Mouse (Mus musculus): ENCODE measurements around the gene Gm4491. TPM values are rescaled to one million over a fixed set of nuclear protein-coding genes. Genes with fewer than 3 reads are reported as not detected.
A peak's percentile ranks its signal among the peaks of the same experiment; 100 is the strongest.

Gm4491 gene
- total and polyA plus RNA-seq, 2 experiments from 2014 or later: not detected

- Histone ChIP-seq H3K27me3 (ENCODE audit: insufficient read depth, low read length) (peaks cover 40% of the 10 kb centered on the region), H3K4me2 (ENCODE audit: low read depth, low read length) (peak within 1 kb of the TSS; percentile 100), H3K4me1 (ENCODE audit: insufficient read depth, low read length) (no peaks in the 10 kb centered on the region), H3K27ac (no peak within 1 kb of the TSS), H3K9me3 (ENCODE audit: low read length) (no peaks in the 10 kb centered on the region), H3K4me3 (ENCODE audit: low read length) (peak within 1 kb of the TSS; percentile 65), H3K9ac (replicated peaks; ENCODE audit: low read length) (peak within 1 kb of the TSS; percentile 37), H3K36me3 (ENCODE audit: insufficient read depth, low read length) (no peaks in the 10 kb centered on the region)
- WGBS: 2% methylated on average over 91 of the region's 101 CpGs
- DNase-seq (ENCODE audit: low spot score) (peak; percentile 54), ATAC-seq (peak; percentile 71)
- 0 out of 2 replicates have a peak, but pooled peaks have one; percentile 17 for TF ChIP-seq CTCF (IDR thresholded peaks at IDR 0.05; ENCODE audit: low read depth)
Observed at GRCm38 (mm10) chr14:57104106-57105023, 11.3 kb downstream of the Gm4491 start, which contains the start of gene Gjb2. TSS of gene Gjb2 (minus strand) at chr14:57104702.

GRCm38 (mm10) chr14:57103711-57104105 lies 12.0 kb downstream of the Gm4491 start:
- Histone ChIP-seq H3K27me3 (ENCODE audit: insufficient read depth, low read length) (peaks cover 40% of the 10 kb centered on the region), H3K9ac (replicated peaks; ENCODE audit: low read length) (peak overlapping the region; percentile 37), H3K4me2 (ENCODE audit: low read depth, low read length) (peak overlapping the region; percentile 100), H3K27ac (no peak overlapping the region), H3K36me3 (ENCODE audit: insufficient read depth, low read length) (no peaks in the 10 kb centered on the region), H3K9me3 (ENCODE audit: low read length) (no peaks in the 10 kb centered on the region), H3K4me1 (ENCODE audit: insufficient read depth, low read length) (no peaks in the 10 kb centered on the region), H3K4me3 (ENCODE audit: low read length) (peak overlapping the region; percentile 65)
- ATAC-seq (no peak), DNase-seq (ENCODE audit: low spot score) (peak; percentile 7)
- no peak for TF ChIP-seq CTCF (IDR thresholded peaks at IDR 0.05; ENCODE audit: low read depth)
- 2% methylated on average over 22 of the region's 22 CpGs for WGBS

GRCm38 (mm10) chr14:57103121-57103520 lies 12.6 kb downstream of the Gm4491 start:
- TF ChIP-seq CTCF (IDR thresholded peaks at IDR 0.05; ENCODE audit: low read depth): no peak
- no peak overlapping the region for H3K4me3 ChIP-seq (ENCODE audit: low read length)
- no peak for ATAC-seq
- 71% methylated on average over 6 of the region's 6 CpGs for WGBS
- no peak for DNase-seq (ENCODE audit: low spot score)
- no peak overlapping the region for H3K9ac ChIP-seq (replicated peaks; ENCODE audit: low read length)
- H3K4me2 ChIP-seq (ENCODE audit: low read depth, low read length): no peak overlapping the region
- H3K27me3 ChIP-seq (ENCODE audit: insufficient read depth, low read length): peaks cover 40% of the 10 kb centered on the region
- no peaks in the 10 kb centered on the region for H3K36me3 ChIP-seq (ENCODE audit: insufficient read depth, low read length)
- H3K4me1 ChIP-seq (ENCODE audit: insufficient read depth, low read length): no peaks in the 10 kb centered on the region
- no peaks in the 10 kb centered on the region for H3K9me3 ChIP-seq (ENCODE audit: low read length)
- no peak overlapping the region for H3K27ac ChIP-seq

- ATAC-seq (no peak), DNase-seq (ENCODE audit: low spot score) (no peak)
- Histone ChIP-seq H3K9me3 (ENCODE audit: low read length) (no peaks in the 10 kb centered on the region), H3K4me2 (ENCODE audit: low read depth, low read length) (no peak overlapping the region), H3K4me1 (ENCODE audit: insufficient read depth, low read length) (no peaks in the 10 kb centered on the region), H3K27me3 (ENCODE audit: insufficient read depth, low read length) (peaks cover 31% of the 10 kb centered on the region), H3K4me3 (ENCODE audit: low read length) (no peak overlapping the region), H3K36me3 (ENCODE audit: insufficient read depth, low read length) (no peaks in the 10 kb centered on the region), H3K9ac (replicated peaks; ENCODE audit: low read length) (no peak overlapping the region), H3K27ac (no peak overlapping the region)
- WGBS: 90% methylated on average over 7 of the region's 7 CpGs
- TF ChIP-seq CTCF (IDR thresholded peaks at IDR 0.05; ENCODE audit: low read depth): no peak
Observed at GRCm38 (mm10) chr14:57101623-57102022, 14.1 kb downstream of the Gm4491 start.

- Histone ChIP-seq H3K9ac (replicated peaks; ENCODE audit: low read length) (no peak overlapping the region), H3K9me3 (ENCODE audit: low read length) (no peaks in the 10 kb centered on the region), H3K4me3 (ENCODE audit: low read length) (no peak overlapping the region), H3K27ac (no peak overlapping the region), H3K4me1 (ENCODE audit: insufficient read depth, low read length) (no peaks in the 10 kb centered on the region), H3K27me3 (ENCODE audit: insufficient read depth, low read length) (no peaks in the 10 kb centered on the region), H3K36me3 (ENCODE audit: insufficient read depth, low read length) (no peaks in the 10 kb centered on the region), H3K4me2 (ENCODE audit: low read depth, low read length) (no peak overlapping the region)
- 72% methylated on average over 4 of the region's 4 CpGs for WGBS
- no peak for ATAC-seq
- TF ChIP-seq CTCF (IDR thresholded peaks at IDR 0.05; ENCODE audit: low read depth): no peak
- DNase-seq (ENCODE audit: low spot score): no peak
Observed at GRCm38 (mm10) chr14:57095855-57096254, 19.8 kb downstream of the Gm4491 start.

- Histone ChIP-seq H3K4me1 (ENCODE audit: insufficient read depth, low read length) (no peaks in the 10 kb centered on the region), H3K9ac (replicated peaks; ENCODE audit: low read length) (no peak overlapping the region), H3K4me2 (ENCODE audit: low read depth, low read length) (no peak overlapping the region), H3K4me3 (ENCODE audit: low read length) (no peak overlapping the region), H3K36me3 (ENCODE audit: insufficient read depth, low read length) (no peaks in the 10 kb centered on the region), H3K9me3 (ENCODE audit: low read length) (no peaks in the 10 kb centered on the region), H3K27me3 (ENCODE audit: insufficient read depth, low read length) (no peaks in the 10 kb centered on the region), H3K27ac (no peak overlapping the region)
- WGBS: 9% methylated on average over 7 of the region's 8 CpGs
- DNase-seq (ENCODE audit: low spot score): peak; percentile 55
- peak; percentile 72 for TF ChIP-seq CTCF (IDR thresholded peaks at IDR 0.05; ENCODE audit: low read depth)
- ATAC-seq: no peak
Observed at GRCm38 (mm10) chr14:57093029-57093428, 22.7 kb downstream of the Gm4491 start.

- no peak overlapping the region for H3K27ac ChIP-seq
- no peak for DNase-seq (ENCODE audit: low spot score)
- no peak for TF ChIP-seq CTCF (IDR thresholded peaks at IDR 0.05; ENCODE audit: low read depth)
- no peak overlapping the region for H3K4me2 ChIP-seq (ENCODE audit: low read depth, low read length)
- no peak overlapping the region for H3K4me3 ChIP-seq (ENCODE audit: low read length)
- no peaks in the 10 kb centered on the region for H3K9me3 ChIP-seq (ENCODE audit: low read length)
- no peak overlapping the region for H3K9ac ChIP-seq (replicated peaks; ENCODE audit: low read length)
- H3K27me3 ChIP-seq (ENCODE audit: insufficient read depth, low read length): no peaks in the 10 kb centered on the region
- no peaks in the 10 kb centered on the region for H3K36me3 ChIP-seq (ENCODE audit: insufficient read depth, low read length)
- WGBS: 63% methylated on average over 2 of the region's 2 CpGs
- ATAC-seq: no peak
- H3K4me1 ChIP-seq (ENCODE audit: insufficient read depth, low read length): no peaks in the 10 kb centered on the region
Observed at GRCm38 (mm10) chr14:57090001-57090400, 25.7 kb downstream of the Gm4491 start.
